Mouse (Mus musculus): ENCODE measurements around the gene Jpt1. TPM values are rescaled to one million over a fixed set of nuclear protein-coding genes. Genes with fewer than 3 reads are reported as not detected.
"Not testable (repeated sequence)": the region's sequence is repeated elsewhere in the genome, so short reads cannot be mapped to it uniquely, and the experiment has no call there.

Gene Jpt1
- polyA plus RNA-seq, 2 experiments, result 151 to 233 TPM

DNA sequence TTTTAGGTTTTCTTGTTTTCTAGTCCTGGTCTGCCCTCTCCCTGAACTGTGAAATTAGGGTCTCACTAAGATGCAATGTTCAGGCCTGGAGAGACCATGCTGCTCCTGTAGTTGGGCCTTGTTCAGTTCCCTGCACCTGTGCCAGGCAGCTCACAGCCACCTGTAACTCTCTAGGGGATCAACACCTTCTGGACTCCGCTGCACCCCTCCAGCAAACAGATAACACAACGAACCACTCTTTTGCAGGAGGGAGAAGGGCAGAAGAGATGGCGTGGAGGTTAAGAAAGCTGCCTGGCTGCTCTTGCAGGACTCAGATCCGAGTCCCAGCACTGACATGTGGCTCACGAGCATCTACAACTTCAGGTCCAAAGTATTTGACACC, 3.7 kb downstream of the Jpt1 start:
- Histone ChIP-seq H3K4me1 (replicated peaks; ENCODE audit: control insufficient read depth in 2 of 2, insufficient read depth in 2 of 2, low read length in 1 of 2) (peaks cover 66 to 78% of the 10 kb centered on the region in 2 experiments), H3K9me3 (ENCODE audit: control insufficient read depth, low read length) (no peaks in the 10 kb centered on the region), H3K36me3 (replicated peaks; ENCODE audit: control insufficient read depth, insufficient read depth, low read depth) (no peaks in the 10 kb centered on the region), H3K27me3 (ENCODE audit: control insufficient read depth, insufficient read depth, low read length) (no peaks in the 10 kb centered on the region), H3K9ac (replicated peaks) (peak overlapping the region; percentile 63), H3K4me2 (ENCODE audit: low read depth) (peak overlapping the region; percentile 99), H3K4me3 (ENCODE audit: insufficient read depth in 1 of 2, low read depth in 2 of 2, low read length in 2 of 2) (peak overlapping the region; percentile 52 to 98; a peak in 3 of 4 replicates), H3K27ac (peak overlapping the region; percentile 92)
- ATAC-seq (ENCODE audit: insufficient read depth) (no peak), DNase-seq (ENCODE audit: low read depth in 3 of 3, low spot score in 3 of 3) (no peak)
- TF ChIP-seq EP300 (IDR thresholded peaks at IDR 0.05; ENCODE audit: low read depth) (no peak), CTCF (IDR thresholded peaks at IDR 0.05; ENCODE audit: low read depth) (no peak)
- 14% methylated on average over 5 of the region's 5 CpGs for WGBS (ENCODE audit: insufficient replicate concordance)

- peak overlapping the region; percentile 52 to 98 for H3K4me3 ChIP-seq (ENCODE audit: insufficient read depth in 1 of 2, low read depth in 2 of 2, low read length in 2 of 2)
- no peaks in the 10 kb centered on the region for H3K9me3 ChIP-seq (ENCODE audit: control insufficient read depth, low read length)
- H3K9ac ChIP-seq (replicated peaks), result peak overlapping the region; percentile 63
- peak overlapping the region; percentile 99 for H3K4me2 ChIP-seq (ENCODE audit: low read depth)
- DNase-seq (ENCODE audit: low read depth in 3 of 3, low spot score in 3 of 3) (peak in 2 of 3 experiments; percentile 57 to 61), ATAC-seq (ENCODE audit: insufficient read depth) (peak; percentile 25)
- H3K27ac ChIP-seq, result peak overlapping the region; percentile 92
- H3K36me3 ChIP-seq (replicated peaks; ENCODE audit: control insufficient read depth, insufficient read depth, low read depth), result no peaks in the 10 kb centered on the region
- 28% methylated on average over 6 of the region's 6 CpGs for WGBS (ENCODE audit: insufficient replicate concordance)
- H3K4me1 ChIP-seq (replicated peaks; ENCODE audit: control insufficient read depth in 2 of 2, insufficient read depth in 2 of 2, low read length in 1 of 2), result peaks cover 71 to 79% of the 10 kb centered on the region in 2 experiments
- TF ChIP-seq CTCF (IDR thresholded peaks at IDR 0.05; ENCODE audit: low read depth) (no peak), EP300 (IDR thresholded peaks at IDR 0.05; ENCODE audit: low read depth) (no peak)
- H3K27me3 ChIP-seq (ENCODE audit: control insufficient read depth, insufficient read depth, low read length), result no peaks in the 10 kb centered on the region
These were observed 4.2 kb downstream of the Jpt1 start for GRCm38 (mm10) chr11:115509773-115510506.

DNA sequence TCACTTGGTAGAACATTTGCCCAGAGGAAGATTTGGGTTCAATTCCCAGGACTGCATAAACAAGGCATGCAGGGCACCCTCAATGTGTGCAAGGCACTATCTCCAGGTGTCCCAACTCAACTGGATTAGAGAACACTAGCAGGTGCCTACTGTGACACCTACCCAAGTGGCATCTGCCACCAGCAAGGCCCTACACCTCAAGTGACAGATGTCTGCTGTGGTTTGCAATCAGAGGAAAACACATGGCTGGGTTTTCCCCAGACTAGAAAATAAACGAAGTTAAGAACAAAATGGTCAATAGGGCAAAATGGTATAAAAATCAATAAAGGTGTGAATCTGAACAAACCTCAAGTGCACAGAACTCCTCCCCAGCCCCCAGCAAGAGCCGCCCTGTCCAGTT, 6.1 kb downstream of the Jpt1 start:
- H3K27me3 ChIP-seq (ENCODE audit: control insufficient read depth, insufficient read depth, low read length), result no peaks in the 10 kb centered on the region
- H3K4me1 ChIP-seq (replicated peaks; ENCODE audit: control insufficient read depth in 2 of 2, insufficient read depth in 2 of 2, low read length in 1 of 2), result peaks cover 73 to 77% of the 10 kb centered on the region in 2 experiments
- peaks cover 7% of the 10 kb centered on the region for H3K36me3 ChIP-seq (replicated peaks; ENCODE audit: control insufficient read depth, insufficient read depth, low read depth)
- no peak overlapping the region for H3K4me3 ChIP-seq (ENCODE audit: insufficient read depth in 1 of 2, low read depth in 2 of 2, low read length in 2 of 2)
- H3K27ac ChIP-seq, result peak overlapping the region; percentile 91
- ATAC-seq (ENCODE audit: insufficient read depth) (no peak), DNase-seq (ENCODE audit: low read depth in 3 of 3, low spot score in 3 of 3) (peak in 1 of 3 experiments; percentile 50)
- TF ChIP-seq CTCF (IDR thresholded peaks at IDR 0.05; ENCODE audit: low read depth), result no peak
- TF ChIP-seq EP300 (IDR thresholded peaks at IDR 0.05; ENCODE audit: low read depth), result 0 out of 2 replicates have a peak, but pooled peaks have one; percentile 10
- WGBS (ENCODE audit: insufficient replicate concordance), result 43% methylated on average over 2 of the region's 2 CpGs
- H3K9ac ChIP-seq (replicated peaks), result no peak overlapping the region
- H3K4me2 ChIP-seq (ENCODE audit: low read depth), result peak overlapping the region; percentile 64
- no peaks in the 10 kb centered on the region for H3K9me3 ChIP-seq (ENCODE audit: control insufficient read depth, low read length)

DNA sequence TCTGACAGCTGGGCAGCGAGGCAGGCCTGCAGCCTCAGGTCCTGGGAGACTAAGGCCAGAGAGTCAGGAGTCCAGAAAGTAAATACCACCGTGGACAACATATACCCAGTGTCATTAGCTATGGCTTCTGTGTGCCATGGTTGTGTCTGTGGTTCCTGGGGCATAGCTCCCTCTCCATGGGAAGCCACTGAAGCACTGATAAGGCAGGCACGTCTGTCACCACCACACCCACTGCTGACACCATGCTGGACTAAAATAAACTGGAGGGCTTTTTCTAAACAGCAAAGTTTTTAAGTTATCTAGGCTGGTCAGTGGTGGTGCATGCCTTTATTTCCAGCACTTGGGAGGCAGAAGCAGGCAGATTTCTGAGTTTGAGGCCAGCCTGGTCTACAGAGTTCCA, 7.6 kb downstream of the Jpt1 start:
- WGBS (ENCODE audit: insufficient replicate concordance), result 16% methylated on average over 3 of the region's 3 CpGs
- Histone ChIP-seq H3K9me3 (ENCODE audit: control insufficient read depth, low read length) (no peaks in the 10 kb centered on the region), H3K36me3 (replicated peaks; ENCODE audit: control insufficient read depth, insufficient read depth, low read depth) (peaks cover 19% of the 10 kb centered on the region), H3K4me3 (ENCODE audit: insufficient read depth in 1 of 2, low read depth in 2 of 2, low read length in 2 of 2) (peak overlapping the region in 1 of 2 experiments; percentile 23; a peak in 1 of 4 replicates), H3K27ac (peak overlapping the region; percentile 91), H3K9ac (replicated peaks) (peak overlapping the region; percentile 41), H3K4me2 (ENCODE audit: low read depth) (peak overlapping the region; percentile 64), H3K4me1 (replicated peaks; ENCODE audit: control insufficient read depth in 2 of 2, insufficient read depth in 2 of 2, low read length in 1 of 2) (peaks cover 59 to 62% of the 10 kb centered on the region in 2 experiments), H3K27me3 (ENCODE audit: control insufficient read depth, insufficient read depth, low read length) (no peaks in the 10 kb centered on the region)
- TF ChIP-seq CTCF (IDR thresholded peaks at IDR 0.05; ENCODE audit: low read depth) (0 out of 2 replicates have a peak, but pooled peaks have one; percentile 22), EP300 (IDR thresholded peaks at IDR 0.05; ENCODE audit: low read depth) (peak; percentile 40)
- ATAC-seq (ENCODE audit: insufficient read depth), result peak; percentile 75
- peak in 2 of 3 experiments; percentile 59 to 67 for DNase-seq (ENCODE audit: low read depth in 3 of 3, low spot score in 3 of 3)

DNA sequence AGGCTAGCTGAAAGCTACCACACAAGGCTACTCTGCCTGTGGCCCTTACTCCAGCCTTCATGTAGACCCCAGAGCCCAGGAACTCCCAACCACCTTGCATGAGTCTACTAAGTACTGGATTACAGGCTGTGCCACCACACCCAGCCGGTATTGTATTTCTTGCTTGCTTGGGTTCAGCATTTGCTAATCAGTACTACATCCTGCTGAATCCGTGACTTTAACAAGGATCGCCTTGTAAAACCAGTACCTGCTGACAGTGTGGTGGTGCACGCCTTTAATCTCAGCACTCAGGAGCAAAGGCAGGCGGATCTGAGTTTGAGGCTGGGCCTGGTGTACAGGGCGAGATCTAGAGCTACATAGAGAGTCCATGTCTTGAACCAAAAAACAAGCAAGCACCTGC, 11.6 kb downstream of the Jpt1 start:
- H3K9me3 ChIP-seq (ENCODE audit: control insufficient read depth, low read length), result no peaks in the 10 kb centered on the region
- no peak overlapping the region for H3K9ac ChIP-seq (replicated peaks)
- H3K27ac ChIP-seq, result no peak overlapping the region
- peaks cover 25 to 26% of the 10 kb centered on the region in 2 experiments for H3K4me1 ChIP-seq (replicated peaks; ENCODE audit: control insufficient read depth in 2 of 2, insufficient read depth in 2 of 2, low read length in 1 of 2)
- H3K4me3 ChIP-seq (ENCODE audit: insufficient read depth in 1 of 2, low read depth in 2 of 2, low read length in 2 of 2), result no peak overlapping the region
- no peak for DNase-seq (ENCODE audit: low read depth in 3 of 3, low spot score in 3 of 3)
- no peak overlapping the region for H3K4me2 ChIP-seq (ENCODE audit: low read depth)
- 84% methylated on average over 6 of the region's 6 CpGs for WGBS (ENCODE audit: insufficient replicate concordance)
- peaks cover 57% of the 10 kb centered on the region for H3K36me3 ChIP-seq (replicated peaks; ENCODE audit: control insufficient read depth, insufficient read depth, low read depth)
- ATAC-seq (ENCODE audit: insufficient read depth), result no peak
- TF ChIP-seq CTCF (IDR thresholded peaks at IDR 0.05; ENCODE audit: low read depth), result no peak
- TF ChIP-seq EP300 (IDR thresholded peaks at IDR 0.05; ENCODE audit: low read depth), result no peak
- no peaks in the 10 kb centered on the region for H3K27me3 ChIP-seq (ENCODE audit: control insufficient read depth, insufficient read depth, low read length)

GRCm38 (mm10) chr11:115496559-115496958, 17.6 kb downstream of the Jpt1 start:
- DNase-seq (ENCODE audit: low read depth in 3 of 3, low spot score in 3 of 3); H3K27me3 ChIP-seq (ENCODE audit: control insufficient read depth, insufficient read depth, low read length); H3K27ac ChIP-seq; H3K9ac ChIP-seq (replicated peaks); H3K4me3 ChIP-seq (ENCODE audit: insufficient read depth in 1 of 2, low read depth in 2 of 2, low read length in 2 of 2); ATAC-seq (ENCODE audit: insufficient read depth); H3K4me2 ChIP-seq (ENCODE audit: low read depth); H3K9me3 ChIP-seq (ENCODE audit: control insufficient read depth, low read length): not testable (repeated sequence)
- Histone ChIP-seq H3K4me1 (replicated peaks; ENCODE audit: control insufficient read depth in 2 of 2, insufficient read depth in 2 of 2, low read length in 1 of 2) (peaks cover 9 to 10% of the 10 kb centered on the region in 2 experiments; a peak in 3 of 4 replicates), H3K36me3 (replicated peaks; ENCODE audit: control insufficient read depth, insufficient read depth, low read depth) (peaks cover 44% of the 10 kb centered on the region)
- 78% methylated on average over 9 of the region's 9 CpGs for WGBS (ENCODE audit: insufficient replicate concordance)
